Mouse (Mus musculus): Measurements from ENCODE around the gene Cacnb3. TPM values are rescaled to one million over a fixed set of nuclear protein-coding genes. Genes with fewer than 3 reads are reported as not detected.
A peak's percentile ranks its signal among the peaks of the same experiment; 100 is the strongest.

Cacnb3 gene
- total and polyA plus RNA-seq, 2 experiments from 2014 or later = 5.7 to 19.4 TPM

DNA sequence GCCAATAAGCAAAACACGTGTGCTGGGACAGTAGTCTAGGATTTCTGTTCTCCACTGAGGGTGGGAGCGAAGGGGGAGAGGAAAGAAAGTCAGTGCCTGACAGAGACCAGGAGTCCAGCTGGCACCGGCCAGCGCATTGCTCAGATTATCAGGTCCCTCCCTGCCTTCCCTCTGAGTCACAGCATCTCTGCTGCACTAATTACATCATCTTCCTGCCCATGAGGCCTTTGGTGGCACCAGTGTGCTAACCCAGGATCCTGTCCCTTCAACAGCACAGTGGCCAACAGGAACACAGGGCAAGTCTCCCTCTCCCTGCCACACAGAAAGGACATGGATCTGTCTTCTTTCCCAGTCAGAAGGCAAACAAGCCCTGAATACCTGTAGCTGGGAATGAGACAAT lies 42.0 kb downstream of the Cacnb3 start:
- no peak overlapping the region for H3K9ac ChIP-seq (replicated peaks; ENCODE audit: low read depth, low read length)
- H3K36me3 ChIP-seq (replicated peaks; ENCODE audit: control insufficient read depth, insufficient read depth, low read length) = no peaks in the 10 kb centered on the region
- H3K9me3 ChIP-seq (replicated peaks; ENCODE audit: control insufficient read depth, low read length) = no peaks in the 10 kb centered on the region
- H3K27ac ChIP-seq (ENCODE audit: low read depth) = peak overlapping the region; percentile 30; the same call in 1 of the 2 replicates
- peaks cover 27% of the 10 kb centered on the region for H3K4me1 ChIP-seq (ENCODE audit: control insufficient read depth, insufficient read depth)
- 13% methylated on average over 4 of the region's 4 CpGs for WGBS
- no peak overlapping the region for H3K4me2 ChIP-seq (ENCODE audit: low read depth, low read length)
- no peak overlapping the region for H3K4me3 ChIP-seq (ENCODE audit: low read depth, low read length)
- DNase-seq (ENCODE audit: low spot score) = peak; percentile 88
- peak; percentile 80 for ATAC-seq (ENCODE audit: insufficient read depth, low read depth)
- TF ChIP-seq EP300 (IDR thresholded peaks at IDR 0.05; ENCODE audit: low read depth) (no peak), CTCF (IDR thresholded peaks at IDR 0.05; ENCODE audit: low read depth) (no peak)
- H3K27me3 ChIP-seq (ENCODE audit: control insufficient read depth, insufficient read depth, low read length) = peaks cover 24% of the 10 kb centered on the region

DNA sequence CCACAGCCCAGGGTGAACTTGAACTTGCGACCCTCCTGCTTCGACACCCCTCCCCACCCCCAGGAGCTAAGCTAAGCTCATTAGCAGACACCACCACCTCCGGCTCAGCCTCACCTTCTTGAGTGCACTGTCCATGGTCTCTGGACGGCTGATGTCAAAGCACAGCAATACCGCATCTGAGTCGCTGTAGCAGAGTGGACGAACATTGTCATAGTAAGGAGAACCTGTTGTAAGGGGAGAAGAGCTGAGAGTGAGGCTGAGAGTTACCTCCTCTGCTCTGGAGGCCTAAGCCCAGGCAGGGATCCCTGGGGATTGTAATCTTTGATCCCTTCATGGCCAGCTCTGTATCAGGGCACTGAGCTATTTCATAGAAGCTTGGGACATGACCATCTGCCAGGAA lies 43.1 kb downstream of the Cacnb3 start:
- no peaks in the 10 kb centered on the region for H3K36me3 ChIP-seq (replicated peaks; ENCODE audit: control insufficient read depth, insufficient read depth, low read length)
- ATAC-seq (ENCODE audit: insufficient read depth, low read depth) (no peak), DNase-seq (ENCODE audit: low spot score) (no peak)
- no peak overlapping the region for H3K27ac ChIP-seq (ENCODE audit: low read depth)
- H3K4me1 ChIP-seq (ENCODE audit: control insufficient read depth, insufficient read depth) = peaks cover 27% of the 10 kb centered on the region
- no peak overlapping the region for H3K4me3 ChIP-seq (ENCODE audit: low read depth, low read length)
- WGBS = 82% methylated on average over 7 of the region's 7 CpGs
- H3K9me3 ChIP-seq (replicated peaks; ENCODE audit: control insufficient read depth, low read length) = no peaks in the 10 kb centered on the region
- H3K4me2 ChIP-seq (ENCODE audit: low read depth, low read length) = no peak overlapping the region
- TF ChIP-seq EP300 (IDR thresholded peaks at IDR 0.05; ENCODE audit: low read depth) (no peak), CTCF (IDR thresholded peaks at IDR 0.05; ENCODE audit: low read depth) (no peak)
- H3K27me3 ChIP-seq (ENCODE audit: control insufficient read depth, insufficient read depth, low read length) = peaks cover 24% of the 10 kb centered on the region
- no peak overlapping the region for H3K9ac ChIP-seq (replicated peaks; ENCODE audit: low read depth, low read length)

DNA sequence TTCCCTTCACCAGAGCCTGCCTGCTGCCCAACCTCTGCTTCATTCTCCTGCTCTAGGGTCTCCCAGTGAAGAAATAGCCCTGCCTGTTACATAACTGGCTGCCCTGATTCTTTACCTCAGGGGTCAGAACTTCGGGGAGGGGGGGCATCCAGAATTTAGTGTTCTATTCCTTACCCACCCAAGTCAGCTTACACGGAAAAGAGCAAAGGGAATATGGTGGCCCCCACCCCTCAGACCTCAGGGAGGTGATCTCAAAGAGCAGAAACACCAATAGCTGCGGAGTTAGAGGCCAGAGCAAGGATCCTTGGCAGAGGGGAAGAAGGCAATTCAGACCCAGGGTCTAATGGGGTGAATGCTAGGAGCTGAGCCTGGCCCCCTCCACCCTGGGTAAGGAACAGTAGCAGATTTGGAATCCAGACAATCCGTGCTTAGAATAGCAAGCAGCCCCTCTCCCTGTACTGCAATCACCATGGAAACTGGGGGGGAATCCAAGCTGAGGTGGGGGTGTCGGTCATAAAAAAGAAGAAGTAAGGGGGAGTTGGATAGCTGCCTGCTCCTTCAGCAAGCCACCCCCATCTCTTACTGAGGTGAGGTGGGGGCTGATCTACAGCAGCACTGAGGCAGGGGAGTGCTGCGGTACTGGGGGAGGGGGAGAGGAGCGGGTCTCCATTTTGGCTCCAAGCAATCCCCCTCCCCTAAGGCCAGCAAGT lies 43.8 kb downstream of the Cacnb3 start:
- ATAC-seq (ENCODE audit: insufficient read depth, low read depth) = no peak
- Histone ChIP-seq H3K27me3 (ENCODE audit: control insufficient read depth, insufficient read depth, low read length) (peaks cover 24% of the 10 kb centered on the region), H3K27ac (ENCODE audit: low read depth) (no peak overlapping the region), H3K9ac (replicated peaks; ENCODE audit: low read depth, low read length) (no peak overlapping the region), H3K36me3 (replicated peaks; ENCODE audit: control insufficient read depth, insufficient read depth, low read length) (no peaks in the 10 kb centered on the region), H3K9me3 (replicated peaks; ENCODE audit: control insufficient read depth, low read length) (no peaks in the 10 kb centered on the region), H3K4me3 (ENCODE audit: low read depth, low read length) (no peak overlapping the region), H3K4me2 (ENCODE audit: low read depth, low read length) (no peak overlapping the region), H3K4me1 (ENCODE audit: control insufficient read depth, insufficient read depth) (peaks cover 27% of the 10 kb centered on the region)
- TF ChIP-seq EP300 (IDR thresholded peaks at IDR 0.05; ENCODE audit: low read depth) (no peak), CTCF (IDR thresholded peaks at IDR 0.05; ENCODE audit: low read depth) (no peak)
- 47% methylated on average over 7 of the region's 7 CpGs for WGBS
- DNase-seq (ENCODE audit: low spot score) = no peak

DNA sequence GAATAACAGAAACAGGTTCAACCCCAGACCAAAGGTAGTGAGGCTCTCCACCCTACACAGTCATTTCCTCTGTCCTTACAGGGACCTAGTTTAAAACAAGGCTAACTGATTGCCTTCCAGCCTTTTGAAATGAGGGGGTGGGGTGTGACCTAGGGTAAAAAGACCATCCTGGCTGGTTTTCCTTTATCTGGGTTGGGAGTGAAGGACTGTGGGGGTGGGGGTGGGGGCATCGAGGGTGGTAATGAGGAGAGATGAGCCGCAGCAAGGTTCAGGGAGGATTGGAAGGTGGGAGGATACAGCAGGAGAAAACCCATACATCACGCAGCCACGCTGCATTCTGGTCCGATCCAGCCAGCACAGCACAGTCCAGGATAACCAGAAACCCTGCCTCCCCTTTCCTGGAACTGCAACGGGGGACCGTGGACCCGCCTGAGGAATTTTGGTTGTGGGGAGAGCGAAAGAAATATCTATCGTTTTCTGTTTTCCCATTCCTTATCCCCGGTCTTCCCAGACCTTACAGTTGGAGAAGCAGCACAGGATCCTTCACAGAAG lies 44.4 kb downstream of the Cacnb3 start:
- DNase-seq (ENCODE audit: low spot score) (no peak), ATAC-seq (ENCODE audit: insufficient read depth, low read depth) (no peak)
- Histone ChIP-seq H3K4me1 (ENCODE audit: control insufficient read depth, insufficient read depth) (peaks cover 27% of the 10 kb centered on the region), H3K4me3 (ENCODE audit: low read depth, low read length) (0 out of 2 replicates have a peak overlapping the region, but pooled peaks have one; percentile 39), H3K27ac (ENCODE audit: low read depth) (no peak overlapping the region), H3K27me3 (ENCODE audit: control insufficient read depth, insufficient read depth, low read length) (peaks cover 24% of the 10 kb centered on the region), H3K4me2 (ENCODE audit: low read depth, low read length) (peak overlapping the region; percentile 66; the same call in 1 of the 2 replicates), H3K36me3 (replicated peaks; ENCODE audit: control insufficient read depth, insufficient read depth, low read length) (no peaks in the 10 kb centered on the region), H3K9ac (replicated peaks; ENCODE audit: low read depth, low read length) (no peak overlapping the region; the same call in 1 of the 2 replicates), H3K9me3 (replicated peaks; ENCODE audit: control insufficient read depth, low read length) (no peaks in the 10 kb centered on the region)
- TF ChIP-seq EP300 (IDR thresholded peaks at IDR 0.05; ENCODE audit: low read depth) (no peak), CTCF (IDR thresholded peaks at IDR 0.05; ENCODE audit: low read depth) (no peak)
- WGBS = 29% methylated on average over 11 of the region's 11 CpGs

DNA sequence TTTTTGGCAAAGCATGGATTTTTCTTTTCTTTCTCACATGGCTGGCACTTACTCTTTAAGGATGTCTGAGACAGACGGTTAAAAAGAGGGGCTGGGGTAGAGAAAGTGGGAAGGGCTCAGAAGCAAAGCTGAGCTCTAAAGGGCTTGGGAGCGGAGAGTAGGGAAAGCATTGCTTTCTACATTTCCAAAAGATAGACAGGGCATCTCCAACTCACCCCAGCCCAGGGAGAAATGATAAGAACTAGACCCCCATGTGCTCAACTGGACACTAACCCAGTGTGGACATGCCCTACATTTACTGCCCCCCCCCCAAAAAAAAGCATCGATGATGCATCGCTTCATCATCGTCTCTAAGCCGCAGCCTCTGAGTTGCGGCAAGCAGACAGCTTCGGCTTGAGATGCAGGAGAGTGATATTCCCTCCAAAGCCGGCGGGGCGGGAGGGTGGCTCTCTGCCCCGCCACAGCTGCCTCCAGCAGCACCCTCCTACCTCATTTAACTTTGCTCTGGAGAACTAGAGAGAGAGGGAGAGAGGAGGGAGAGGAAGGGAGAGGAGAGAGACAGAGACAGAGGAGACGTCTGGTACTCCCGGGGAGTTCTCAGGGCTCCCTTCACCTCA lies 45.1 kb downstream of the Cacnb3 start:
- Histone ChIP-seq H3K9me3 (replicated peaks; ENCODE audit: control insufficient read depth, low read length) (no peaks in the 10 kb centered on the region), H3K4me3 (ENCODE audit: low read depth, low read length) (peak overlapping the region; percentile 39), H3K4me2 (ENCODE audit: low read depth, low read length) (peak overlapping the region; percentile 66), H3K27ac (ENCODE audit: low read depth) (no peak overlapping the region), H3K9ac (replicated peaks; ENCODE audit: low read depth, low read length) (no peak overlapping the region; the same call in 1 of the 2 replicates), H3K36me3 (replicated peaks; ENCODE audit: control insufficient read depth, insufficient read depth, low read length) (no peaks in the 10 kb centered on the region), H3K4me1 (ENCODE audit: control insufficient read depth, insufficient read depth) (peaks cover 27% of the 10 kb centered on the region), H3K27me3 (ENCODE audit: control insufficient read depth, insufficient read depth, low read length) (peaks cover 24% of the 10 kb centered on the region)
- no peak for DNase-seq (ENCODE audit: low spot score)
- no peak for ATAC-seq (ENCODE audit: insufficient read depth, low read depth)
- TF ChIP-seq CTCF (IDR thresholded peaks at IDR 0.05; ENCODE audit: low read depth) (no peak), EP300 (IDR thresholded peaks at IDR 0.05; ENCODE audit: low read depth) (no peak)
- WGBS = 12% methylated on average over 14 of the region's 14 CpGs

Measured in heart, postnatal 0 days (tissue).